Mouse (Mus musculus): ENCODE results near the gene 4933417A18Rik. TPM values are rescaled to one million over a fixed set of nuclear protein-coding genes. Genes with fewer than 3 reads are reported as not detected.
"Not testable (repeated sequence)": the region's sequence is repeated elsewhere in the genome, so short reads cannot be mapped to it uniquely, and the experiment has no call there.

4933417A18Rik gene
- not detected in 2 replicates for polyA plus RNA-seq (2012; rRNA removed)

- WGBS: 74% methylated on average over 4 of the region's 4 CpGs
- Histone ChIP-seq H3K4me1 (ENCODE audit: control insufficient read depth, insufficient read depth, low read length) (no peaks in the 10 kb centered on the region), H3K27ac (ENCODE audit: insufficient read depth, low read depth, low read length) (no peak within 1 kb of the TSS), H3K4me3 (ENCODE audit: insufficient read depth, low read depth, low read length) (no peak within 1 kb of the TSS), H3K36me3 (ENCODE audit: control insufficient read depth, insufficient read depth, low read length) (no peaks in the 10 kb centered on the region), H3K27me3 (replicated peaks; ENCODE audit: control insufficient read depth, insufficient read depth, low read length) (no peaks in the 10 kb centered on the region)
- no peak for TF ChIP-seq POLR2A (IDR thresholded peaks at IDR 0.05; ENCODE audit: low read depth, low read length)
- TF ChIP-seq CTCF (conservative IDR thresholded peaks at IDR 0.05; ENCODE audit: insufficient read depth, insufficient read length, low read depth, low read length): no peak
- no peak for DNase-seq
Observed at GRCm38 (mm10) chr13:34924210-34924609, at the start of gene 4933417A18Rik, which contains the start of gene Fam217a. Gene 4933417A18Rik (plus strand): TSS chr13:34924409. Gene Fam217a (minus strand): TSS chr13:34924310.

GRCm38 (mm10) chr13:34874736-34875135 lies 49.5 kb upstream of the 4933417A18Rik start:
- Histone ChIP-seq H3K4me3 (ENCODE audit: insufficient read depth, low read depth, low read length) (peak overlapping the region; percentile 61), H3K27ac (ENCODE audit: insufficient read depth, low read depth, low read length) (peak overlapping the region; percentile 80)
- WGBS: 12% methylated on average over 13 of the region's 13 CpGs
- not testable (repeated sequence) for H3K36me3 ChIP-seq (ENCODE audit: control insufficient read depth, insufficient read depth, low read length); DNase-seq; H3K4me1 ChIP-seq (ENCODE audit: control insufficient read depth, insufficient read depth, low read length); H3K27me3 ChIP-seq (replicated peaks; ENCODE audit: control insufficient read depth, insufficient read depth, low read length)

GRCm38 (mm10) chr13:34875166-34875710 lies 49.0 kb upstream of the 4933417A18Rik start, which contains the start of gene Prpf4b:
Gene Prpf4b (plus strand): TSS chr13:34875302.
- Histone ChIP-seq H3K4me1 (ENCODE audit: control insufficient read depth, insufficient read depth, low read length) (peaks cover 6% of the 10 kb centered on the region; the same call in 1 of the 2 replicates), H3K27ac (ENCODE audit: insufficient read depth, low read depth, low read length) (peak within 1 kb of the TSS; percentile 87), H3K36me3 (ENCODE audit: control insufficient read depth, insufficient read depth, low read length) (no peaks in the 10 kb centered on the region), H3K27me3 (replicated peaks; ENCODE audit: control insufficient read depth, insufficient read depth, low read length) (no peaks in the 10 kb centered on the region), H3K4me3 (ENCODE audit: insufficient read depth, low read depth, low read length) (peak within 1 kb of the TSS; percentile 88)
- TF ChIP-seq POLR2A (IDR thresholded peaks at IDR 0.05; ENCODE audit: low read depth, low read length) (peak; percentile 69), CTCF (conservative IDR thresholded peaks at IDR 0.05; ENCODE audit: insufficient read depth, insufficient read length, low read depth, low read length) (no peak)
- WGBS: under 1% methylated on average over 40 of the region's 40 CpGs
- peak; percentile 96 for DNase-seq

- TF ChIP-seq CTCF (conservative IDR thresholded peaks at IDR 0.05; ENCODE audit: insufficient read depth, insufficient read length, low read depth, low read length): peak; percentile 32; the same call in 1 of the 2 replicates
- no peak for TF ChIP-seq POLR2A (IDR thresholded peaks at IDR 0.05; ENCODE audit: low read depth, low read length)
- Histone ChIP-seq H3K27ac (ENCODE audit: insufficient read depth, low read depth, low read length) (peak overlapping the region; percentile 87), H3K27me3 (replicated peaks; ENCODE audit: control insufficient read depth, insufficient read depth, low read length) (no peaks in the 10 kb centered on the region), H3K36me3 (ENCODE audit: control insufficient read depth, insufficient read depth, low read length) (no peaks in the 10 kb centered on the region), H3K4me1 (ENCODE audit: control insufficient read depth, insufficient read depth, low read length) (peaks cover 6% of the 10 kb centered on the region; the same call in 1 of the 2 replicates), H3K4me3 (ENCODE audit: insufficient read depth, low read depth, low read length) (peak overlapping the region; percentile 61)
- WGBS: under 1% methylated on average over 49 of the region's 50 CpGs
- peak; percentile 75 for DNase-seq
Observed at GRCm38 (mm10) chr13:34875741-34876445, 48.3 kb upstream of the 4933417A18Rik start.

- no peak for DNase-seq
- TF ChIP-seq POLR2A (IDR thresholded peaks at IDR 0.05; ENCODE audit: low read depth, low read length) (no peak), CTCF (conservative IDR thresholded peaks at IDR 0.05; ENCODE audit: insufficient read depth, insufficient read length, low read depth, low read length) (no peak)
- Histone ChIP-seq H3K27ac (ENCODE audit: insufficient read depth, low read depth, low read length) (no peak overlapping the region; the same call in 1 of the 2 replicates), H3K27me3 (replicated peaks; ENCODE audit: control insufficient read depth, insufficient read depth, low read length) (no peaks in the 10 kb centered on the region), H3K4me1 (ENCODE audit: control insufficient read depth, insufficient read depth, low read length) (peaks cover 6% of the 10 kb centered on the region; the same call in 1 of the 2 replicates), H3K36me3 (ENCODE audit: control insufficient read depth, insufficient read depth, low read length) (no peaks in the 10 kb centered on the region), H3K4me3 (ENCODE audit: insufficient read depth, low read depth, low read length) (peak overlapping the region; percentile 26; the same call in 1 of the 2 replicates)
- 3% methylated on average over 3 of the region's 3 CpGs for WGBS
Observed at GRCm38 (mm10) chr13:34876481-34876880, 47.7 kb upstream of the 4933417A18Rik start.

- WGBS: 86% methylated on average over 1 of the region's 1 CpGs
- Histone ChIP-seq H3K27ac (ENCODE audit: insufficient read depth, low read depth, low read length) (no peak overlapping the region), H3K27me3 (replicated peaks; ENCODE audit: control insufficient read depth, insufficient read depth, low read length) (no peaks in the 10 kb centered on the region), H3K36me3 (ENCODE audit: control insufficient read depth, insufficient read depth, low read length) (peaks cover 8% of the 10 kb centered on the region), H3K4me1 (ENCODE audit: control insufficient read depth, insufficient read depth, low read length) (no peaks in the 10 kb centered on the region), H3K4me3 (ENCODE audit: insufficient read depth, low read depth, low read length) (no peak overlapping the region)
- no peak for DNase-seq
- no peak for TF ChIP-seq POLR2A (IDR thresholded peaks at IDR 0.05; ENCODE audit: low read depth, low read length)
- no peak for TF ChIP-seq CTCF (conservative IDR thresholded peaks at IDR 0.05; ENCODE audit: insufficient read depth, insufficient read length, low read depth, low read length)
Observed at GRCm38 (mm10) chr13:34892871-34893270, 31.3 kb upstream of the 4933417A18Rik start.

- WGBS: 77% methylated on average over 9 of the region's 9 CpGs
Observed at GRCm38 (mm10) chr13:34914614-34915013, 9.6 kb upstream of the 4933417A18Rik start.

More at GRCm38 (mm10) chr13:34914614-34915013, 9.6 kb upstream of the 4933417A18Rik start:
- Histone ChIP-seq H3K27ac (ENCODE audit: insufficient read depth, low read depth, low read length) (no peak overlapping the region), H3K4me1 (ENCODE audit: control insufficient read depth, insufficient read depth, low read length) (peaks cover 7% of the 10 kb centered on the region; the same call in 1 of the 2 replicates), H3K27me3 (replicated peaks; ENCODE audit: control insufficient read depth, insufficient read depth, low read length) (no peaks in the 10 kb centered on the region), H3K36me3 (ENCODE audit: control insufficient read depth, insufficient read depth, low read length) (no peaks in the 10 kb centered on the region), H3K4me3 (ENCODE audit: insufficient read depth, low read depth, low read length) (no peak overlapping the region)
- no peak for TF ChIP-seq CTCF (conservative IDR thresholded peaks at IDR 0.05; ENCODE audit: insufficient read depth, insufficient read length, low read depth, low read length)
- no peak for TF ChIP-seq POLR2A (IDR thresholded peaks at IDR 0.05; ENCODE audit: low read depth, low read length)
- no peak for DNase-seq

Data from kidney, adult 2 months (tissue).